18 mouse cellular contexts compared by ENCODE assay signal in genomic region chr13:92114076-92114475, GRCm38 (mm10). TPM values are rescaled to one million over a fixed set of nuclear protein-coding genes. Genes with fewer than 3 reads are reported as not detected.
DNase-seq lines count a peak whose midpoint lies in the region; ATAC-seq and TF ChIP-seq lines count a peak whose summit lies in the region.
"Had no signal": no experiment of that assay in that cellular context is flagged by ENCODE, and none has a peak within 500 bp of the region (broad histone marks: within the 10 kb centered on the region; RNA-seq: fewer than 3 reads in every experiment).

No protein-coding gene starts in this region.

- no peak for TF ChIP-seq CTCF in lung, postnatal 0 days (IDR thresholded peaks at IDR 0.05)

- H3K9ac ChIP-seq in intestine, embryonic 14.5 days (ENCODE audit: low read length), result no peak overlapping the region
- no peak overlapping the region for H3K9ac ChIP-seq in intestine, embryonic 16.5 days (ENCODE audit: low read depth, low read length)
- no peak overlapping the region for H3K9ac ChIP-seq in lung, postnatal 0 days (replicated peaks; ENCODE audit: low read depth)
- H3K9ac ChIP-seq in midbrain, embryonic 13.5 days (replicated peaks), result no peak overlapping the region
- H3K9ac ChIP-seq: embryonic facial prominence, embryonic 12.5 days; heart, embryonic 12.5 days; hindbrain, embryonic 15.5 days had no signal

- ATAC-seq in intestine, embryonic 14.5 days (replicated peaks; ENCODE audit: low FRiP score, low TSS enrichment, low read depth), result no peak
- no peak for ATAC-seq in intestine, embryonic 16.5 days
- peak; percentile 41; the same call in 1 of the 2 replicates for ATAC-seq in lung, postnatal 0 days
- no peak for ATAC-seq in midbrain, embryonic 13.5 days
- ATAC-seq: forebrain, embryonic 16.5 days had no signal

- no peaks in the 10 kb centered on the region for H3K9me3 ChIP-seq in intestine, embryonic 14.5 days (ENCODE audit: control insufficient read depth, low read length)
- no peaks in the 10 kb centered on the region for H3K9me3 ChIP-seq in intestine, embryonic 16.5 days (ENCODE audit: control insufficient read depth, low read length)
- H3K9me3 ChIP-seq in lung, postnatal 0 days (ENCODE audit: low read length), result no peaks in the 10 kb centered on the region
- H3K9me3 ChIP-seq in midbrain, embryonic 13.5 days, result no peaks in the 10 kb centered on the region
- H3K9me3 ChIP-seq: embryonic facial prominence, embryonic 12.5 days; heart, embryonic 12.5 days; hindbrain, embryonic 15.5 days had no signal

- 30% methylated on average over 3 of the region's 3 CpGs for WGBS in intestine, embryonic 14.5 days
- 45% methylated on average over 3 of the region's 3 CpGs for WGBS in intestine, embryonic 16.5 days
- 19% methylated on average over 3 of the region's 3 CpGs for WGBS in lung, postnatal 0 days
- WGBS in midbrain, embryonic 13.5 days, result 73% methylated on average over 3 of the region's 3 CpGs

- DNase-seq in intestine, embryonic 14.5 days (ENCODE audit: low spot score), result no peak
- DNase-seq in lung, postnatal 0 days (ENCODE audit: low spot score), result peak; percentile 21
- DNase-seq in lung, postnatal 36 days, result peak; percentile 55
- no peak for DNase-seq in natural killer cell, adult 2 months (ENCODE audit: low spot score in 2 of 2)
- DNase-seq: adrenal gland, postnatal 10 days; cerebellum, adult 11-12 months; cerebellum, adult 9-10 months; cerebellum, postnatal 25 days; gastrocnemius, postnatal 14 days; heart, adult 18-20 months; heart, postnatal 36 days had no signal

- no peaks in the 10 kb centered on the region for H3K36me3 ChIP-seq in intestine, embryonic 14.5 days (ENCODE audit: control insufficient read depth, insufficient read depth, low read length)
- no peaks in the 10 kb centered on the region for H3K36me3 ChIP-seq in intestine, embryonic 16.5 days (ENCODE audit: control insufficient read depth, insufficient read depth, low read length)
- H3K36me3 ChIP-seq in lung, postnatal 0 days (ENCODE audit: insufficient read depth, low read length), result no peaks in the 10 kb centered on the region
- H3K36me3 ChIP-seq in midbrain, embryonic 13.5 days, result no peaks in the 10 kb centered on the region
- H3K36me3 ChIP-seq: embryonic facial prominence, embryonic 12.5 days; heart, embryonic 12.5 days; hindbrain, embryonic 15.5 days had no signal

- no peak overlapping the region for H3K4me2 ChIP-seq in intestine, embryonic 14.5 days (ENCODE audit: low read length)
- no peak overlapping the region for H3K4me2 ChIP-seq in intestine, embryonic 16.5 days (ENCODE audit: low read depth, low read length)
- H3K4me2 ChIP-seq in lung, postnatal 0 days (replicated peaks; ENCODE audit: low read depth, low read length), result no peak overlapping the region
- H3K4me2 ChIP-seq in midbrain, embryonic 13.5 days (replicated peaks), result no peak overlapping the region
- H3K4me2 ChIP-seq: embryonic facial prominence, embryonic 12.5 days; heart, embryonic 12.5 days; hindbrain, embryonic 15.5 days had no signal

- no peaks in the 10 kb centered on the region for H3K27me3 ChIP-seq in intestine, embryonic 14.5 days (replicated peaks; ENCODE audit: control insufficient read depth, insufficient read depth, low read length)
- H3K27me3 ChIP-seq in intestine, embryonic 16.5 days (replicated peaks; ENCODE audit: control insufficient read depth, insufficient read depth, low read length), result no peaks in the 10 kb centered on the region
- H3K27me3 ChIP-seq in lung, postnatal 0 days (replicated peaks; ENCODE audit: insufficient read depth, low read length), result no peaks in the 10 kb centered on the region
- H3K27me3 ChIP-seq in midbrain, embryonic 13.5 days, result no peaks in the 10 kb centered on the region
- H3K27me3 ChIP-seq: embryonic facial prominence, embryonic 12.5 days; heart, embryonic 12.5 days; hindbrain, embryonic 15.5 days had no signal

- TF ChIP-seq EP300 in lung, postnatal 0 days (IDR thresholded peaks at IDR 0.05), result 0 out of 2 replicates have a peak, but pooled peaks have one; percentile 31

- H3K4me1 ChIP-seq in intestine, embryonic 14.5 days (replicated peaks; ENCODE audit: control insufficient read depth, insufficient read depth, low read length), result no peaks in the 10 kb centered on the region
- no peaks in the 10 kb centered on the region for H3K4me1 ChIP-seq in intestine, embryonic 16.5 days (ENCODE audit: control insufficient read depth, insufficient read depth, low read length)
- peaks cover 8% of the 10 kb centered on the region for H3K4me1 ChIP-seq in brown adipose tissue, adult 24 weeks (ENCODE audit: control insufficient read depth, insufficient read depth, insufficient read length, low read length)
- H3K4me1 ChIP-seq in lung, postnatal 0 days (ENCODE audit: insufficient read depth, low read depth, low read length), result no peaks in the 10 kb centered on the region
- H3K4me1 ChIP-seq in midbrain, embryonic 13.5 days (replicated peaks), result no peaks in the 10 kb centered on the region
- H3K4me1 ChIP-seq: embryonic facial prominence, embryonic 12.5 days; heart, embryonic 12.5 days; hindbrain, embryonic 15.5 days had no signal

- no peak overlapping the region for H3K4me3 ChIP-seq in intestine, embryonic 14.5 days (ENCODE audit: low read depth, low read length)
- H3K4me3 ChIP-seq in intestine, embryonic 16.5 days (ENCODE audit: low read length), result no peak overlapping the region
- no peak overlapping the region for H3K4me3 ChIP-seq in brown adipose tissue, adult 24 weeks (ENCODE audit: insufficient read depth, low read depth, low read length)
- no peak overlapping the region for H3K4me3 ChIP-seq in lung, postnatal 0 days (ENCODE audit: low read depth, low read length)
- no peak overlapping the region for H3K4me3 ChIP-seq in midbrain, embryonic 13.5 days (replicated peaks)
- H3K4me3 ChIP-seq: embryonic facial prominence, embryonic 12.5 days; heart, embryonic 12.5 days; hindbrain, embryonic 15.5 days had no signal

- H3K27ac ChIP-seq in intestine, embryonic 14.5 days (ENCODE audit: low read depth), result 0 out of 2 replicates have a peak overlapping the region, but pooled peaks have one; percentile 22
- H3K27ac ChIP-seq in intestine, embryonic 16.5 days (ENCODE audit: low read length), result no peak overlapping the region
- peak overlapping the region; percentile 23; the same call in 1 of the 2 replicates for H3K27ac ChIP-seq in brown adipose tissue, adult 24 weeks (replicated peaks; ENCODE audit: low read depth, low read length)
- no peak overlapping the region for H3K27ac ChIP-seq in lung, postnatal 0 days (ENCODE audit: low read length)
- H3K27ac ChIP-seq in midbrain, embryonic 13.5 days, result no peak overlapping the region
- H3K27ac ChIP-seq: embryonic facial prominence, embryonic 12.5 days; hindbrain, embryonic 15.5 days had no signal

RNA-seq across cellular contexts. Expression of gene Rasgrf2, which starts 17.4 kb away (rescaled TPM):
- polyA plus RNA-seq in intestine, embryonic 14.5 days (2014; fragmentation: Nextera tagmentation; extraction: Ambion mirVana), result 1.0 and 1.5 TPM in 2 replicates
- 3.2 and 4.1 TPM in 2 replicates for polyA plus RNA-seq in intestine, embryonic 16.5 days (2015; fragmentation: Nextera tagmentation; extraction: Ambion mirVana)
- 4.5 and 7.2 TPM in 2 replicates for polyA plus RNA-seq in brown adipose tissue, adult 24 weeks (2012; ENCODE audit: insufficient read depth, insufficient read length, missing spikeins)
- 4.0 and 5.3 TPM in 2 replicates for polyA plus RNA-seq in lung, postnatal 0 days (2015; fragmentation: Nextera tagmentation; extraction: Ambion mirVana)
- polyA plus RNA-seq in midbrain, embryonic 13.5 days (2015; fragmentation: Nextera tagmentation; extraction: Ambion mirVana), result 1.8 and 2.2 TPM in 2 replicates

Comparison
In these comparisons a context has a peak if more than half of its experiments do, and no peak if none do; other contexts are left out.
1. H3K27ac ChIP-seq: peak in intestine, embryonic 14.5 days (single experiment) and brown adipose tissue, adult 24 weeks (single experiment); none in intestine, embryonic 16.5 days (single experiment), lung, postnatal 0 days (single experiment) and midbrain, embryonic 13.5 days (single experiment).
2. DNase-seq: peak in lung, postnatal 0 days (single experiment) and lung, postnatal 36 days (single experiment); none in intestine, embryonic 14.5 days (single experiment) and natural killer cell, adult 2 months (0 of 2).